Mouse (Mus musculus): Measurements from ENCODE around the gene Arhgap10. TPM values are rescaled to one million over a fixed set of nuclear protein-coding genes. Genes with fewer than 3 reads are reported as not detected.

The Arhgap10 gene
- total and polyA plus RNA-seq, 2 experiments from 2014 or later, result 4.2 to 5.2 TPM

DNA sequence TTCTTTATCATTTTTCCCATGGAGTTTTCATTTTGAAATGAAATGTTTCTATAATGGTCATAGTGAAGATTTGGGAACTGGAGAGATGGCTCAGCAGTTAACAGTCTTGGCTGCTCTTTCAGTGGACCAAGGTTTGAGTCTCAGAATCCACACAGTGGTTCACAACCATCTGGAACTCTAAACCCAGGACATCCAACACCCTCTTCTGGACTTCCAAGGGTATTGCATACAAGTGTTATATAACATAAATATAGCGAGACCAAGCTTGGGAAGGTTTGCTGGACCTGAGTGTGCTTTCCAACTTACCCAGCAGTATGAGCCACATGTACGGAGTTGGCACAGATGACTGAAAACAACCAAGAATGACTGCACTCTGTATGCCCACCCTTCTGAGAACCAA, 7.2 kb upstream of the Arhgap10 start:
- TF ChIP-seq CTCF (IDR thresholded peaks at IDR 0.05; ENCODE audit: low read depth), result 0 out of 2 replicates have a peak, but pooled peaks have one; percentile 4
- H3K9ac ChIP-seq (replicated peaks; ENCODE audit: low read length), result no peak overlapping the region
- no peak for ATAC-seq

DNA sequence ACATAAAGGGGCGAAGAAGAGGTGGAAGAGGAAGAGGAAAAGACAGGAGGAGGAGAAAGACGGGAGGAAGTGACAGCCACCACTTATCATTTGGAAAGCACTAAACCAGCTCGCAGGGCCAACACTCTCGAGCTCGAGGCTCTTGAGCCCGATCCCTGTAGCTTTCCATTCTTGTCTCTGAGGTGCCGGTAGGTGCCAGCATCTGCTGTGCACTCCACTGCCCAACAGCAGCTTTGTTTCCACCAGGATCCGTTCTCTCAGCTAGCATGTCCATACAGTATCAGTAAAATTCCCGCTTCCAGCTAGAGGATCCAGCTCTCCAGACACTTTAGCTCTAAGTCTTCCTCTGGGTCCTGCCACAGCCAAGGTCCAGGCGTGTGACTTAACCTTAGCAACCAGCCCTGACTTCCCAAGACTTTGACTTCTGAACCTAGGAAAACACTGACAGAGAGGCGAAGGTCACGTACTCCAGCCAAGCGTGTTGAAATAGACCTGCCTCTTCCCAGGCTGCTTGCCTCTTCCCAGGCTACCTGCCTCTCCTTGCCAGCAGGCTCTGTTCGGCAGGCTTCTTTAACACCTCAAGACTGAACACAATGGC, 6.4 kb upstream of the Arhgap10 start:
- Histone ChIP-seq H3K36me3 (ENCODE audit: insufficient read depth, low read length) (no peaks in the 10 kb centered on the region), H3K4me3 (ENCODE audit: low read length) (no peak overlapping the region), H3K27me3 (ENCODE audit: insufficient read depth, low read length) (no peaks in the 10 kb centered on the region), H3K4me1 (ENCODE audit: insufficient read depth, low read length) (no peaks in the 10 kb centered on the region), H3K9me3 (ENCODE audit: low read length) (no peaks in the 10 kb centered on the region), H3K9ac (replicated peaks; ENCODE audit: low read length) (no peak overlapping the region), H3K4me2 (ENCODE audit: low read depth, low read length) (no peak overlapping the region), H3K27ac (no peak overlapping the region)
- ATAC-seq (no peak), DNase-seq (ENCODE audit: low spot score) (no peak)
- WGBS, result 79% methylated on average over 14 of the region's 14 CpGs
- no peak for TF ChIP-seq CTCF (IDR thresholded peaks at IDR 0.05; ENCODE audit: low read depth)

More for the DNA sequence above, 7.2 kb upstream of the Arhgap10 start:
- no peaks in the 10 kb centered on the region for H3K27me3 ChIP-seq (ENCODE audit: insufficient read depth, low read length)
- H3K4me3 ChIP-seq (ENCODE audit: low read length), result no peak overlapping the region
- DNase-seq (ENCODE audit: low spot score), result no peak
- H3K4me1 ChIP-seq (ENCODE audit: insufficient read depth, low read length), result no peaks in the 10 kb centered on the region
- WGBS, result 93% methylated on average over 2 of the region's 2 CpGs
- no peaks in the 10 kb centered on the region for H3K9me3 ChIP-seq (ENCODE audit: low read length)
- H3K27ac ChIP-seq, result no peak overlapping the region
- no peak overlapping the region for H3K4me2 ChIP-seq (ENCODE audit: low read depth, low read length)
- no peaks in the 10 kb centered on the region for H3K36me3 ChIP-seq (ENCODE audit: insufficient read depth, low read length)

DNA sequence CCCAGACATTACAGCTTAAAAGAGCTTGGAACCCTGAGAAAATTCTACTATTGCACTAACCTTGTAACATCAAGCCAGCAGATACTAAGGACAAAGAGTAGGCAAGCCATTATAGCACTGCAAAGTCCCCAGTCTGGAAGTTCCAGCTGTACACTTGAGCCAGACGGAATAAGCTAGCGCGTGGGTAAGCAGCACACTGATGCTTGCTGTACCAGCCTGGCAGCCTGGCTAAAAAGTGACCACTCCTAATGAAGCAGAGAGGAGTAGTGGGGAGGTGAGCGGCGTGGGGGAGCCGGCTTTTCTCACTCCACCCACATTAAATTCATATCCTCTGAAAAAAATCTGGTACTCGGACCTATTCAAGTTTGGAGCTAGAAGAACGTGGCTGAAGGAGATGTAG, 5.2 kb upstream of the Arhgap10 start:
- H3K36me3 ChIP-seq (ENCODE audit: insufficient read depth, low read length), result no peaks in the 10 kb centered on the region
- H3K4me3 ChIP-seq (ENCODE audit: low read length), result no peak overlapping the region
- DNase-seq (ENCODE audit: low spot score), result no peak
- no peak for ATAC-seq
- H3K9me3 ChIP-seq (ENCODE audit: low read length), result no peaks in the 10 kb centered on the region
- no peak for TF ChIP-seq CTCF (IDR thresholded peaks at IDR 0.05; ENCODE audit: low read depth)
- WGBS, result 90% methylated on average over 8 of the region's 8 CpGs
- no peak overlapping the region for H3K27ac ChIP-seq
- no peak overlapping the region for H3K4me2 ChIP-seq (ENCODE audit: low read depth, low read length)
- H3K27me3 ChIP-seq (ENCODE audit: insufficient read depth, low read length), result no peaks in the 10 kb centered on the region
- no peaks in the 10 kb centered on the region for H3K4me1 ChIP-seq (ENCODE audit: insufficient read depth, low read length)
- H3K9ac ChIP-seq (replicated peaks; ENCODE audit: low read length), result no peak overlapping the region

DNA sequence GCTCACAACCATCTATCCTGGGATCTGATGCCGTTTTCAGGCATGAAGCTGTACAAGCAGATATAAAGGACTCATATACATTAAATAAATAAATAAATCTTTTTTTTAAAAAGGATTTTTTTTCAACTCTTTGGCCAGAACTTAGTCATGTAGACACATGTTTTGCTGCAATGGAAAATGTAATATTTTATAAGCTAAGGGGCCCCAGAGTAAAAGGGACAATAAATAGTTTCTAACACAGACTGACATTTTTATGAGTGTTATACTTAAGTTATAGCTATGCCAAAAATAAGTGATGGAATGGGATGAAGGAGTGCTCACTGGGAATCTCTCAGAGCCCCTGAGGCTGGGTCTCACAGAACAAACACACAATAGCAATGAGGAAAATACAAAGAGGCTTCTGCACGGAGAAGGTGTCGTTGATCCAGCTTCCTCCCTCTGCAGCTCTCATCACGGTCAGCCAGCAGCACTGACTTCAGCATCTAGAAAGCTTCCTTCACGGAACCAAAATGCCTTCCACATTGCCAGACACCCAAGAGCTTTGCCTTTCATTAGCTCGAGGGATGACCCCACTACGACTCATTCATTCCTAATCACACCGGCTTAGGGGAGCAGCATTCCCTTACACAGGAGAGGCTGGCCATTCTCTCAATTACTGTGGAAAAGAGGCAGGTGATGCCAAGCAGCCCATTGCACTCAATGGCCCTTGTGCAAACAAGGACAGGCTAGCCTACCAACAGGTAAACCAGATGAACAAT, 3.5 kb upstream of the Arhgap10 start:
- no peaks in the 10 kb centered on the region for H3K9me3 ChIP-seq (ENCODE audit: low read length)
- H3K27ac ChIP-seq, result no peak overlapping the region
- TF ChIP-seq CTCF (IDR thresholded peaks at IDR 0.05; ENCODE audit: low read depth), result no peak
- DNase-seq (ENCODE audit: low spot score) (no peak), ATAC-seq (no peak)
- no peak overlapping the region for H3K4me2 ChIP-seq (ENCODE audit: low read depth, low read length)
- H3K4me3 ChIP-seq (ENCODE audit: low read length), result no peak overlapping the region
- WGBS, result 85% methylated on average over 8 of the region's 8 CpGs
- no peak overlapping the region for H3K9ac ChIP-seq (replicated peaks; ENCODE audit: low read length)
- H3K4me1 ChIP-seq (ENCODE audit: insufficient read depth, low read length), result no peaks in the 10 kb centered on the region
- H3K27me3 ChIP-seq (ENCODE audit: insufficient read depth, low read length), result no peaks in the 10 kb centered on the region
- H3K36me3 ChIP-seq (ENCODE audit: insufficient read depth, low read length), result no peaks in the 10 kb centered on the region

DNA sequence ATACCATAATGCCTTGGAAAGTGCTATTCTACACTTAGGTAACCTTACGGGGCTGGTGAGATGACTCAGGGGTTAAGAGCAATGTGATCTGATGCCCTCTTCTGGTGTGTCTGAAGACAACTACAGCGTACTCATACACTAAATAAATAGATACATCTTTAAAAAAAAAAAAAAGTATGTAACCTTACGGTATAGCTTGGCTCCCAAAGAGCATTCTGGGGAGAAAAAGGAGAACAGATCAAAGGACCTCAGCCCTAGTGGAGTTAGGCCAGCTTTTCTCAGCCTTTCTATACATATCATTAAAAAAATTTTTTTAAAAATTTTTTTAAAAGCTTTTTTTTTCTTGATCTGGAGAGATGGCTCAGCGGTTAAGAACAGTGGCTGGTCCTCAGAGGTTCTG, 2.8 kb upstream of the Arhgap10 start:
- no peak for TF ChIP-seq CTCF (IDR thresholded peaks at IDR 0.05; ENCODE audit: low read depth)
- no peaks in the 10 kb centered on the region for H3K36me3 ChIP-seq (ENCODE audit: insufficient read depth, low read length)

DNA sequence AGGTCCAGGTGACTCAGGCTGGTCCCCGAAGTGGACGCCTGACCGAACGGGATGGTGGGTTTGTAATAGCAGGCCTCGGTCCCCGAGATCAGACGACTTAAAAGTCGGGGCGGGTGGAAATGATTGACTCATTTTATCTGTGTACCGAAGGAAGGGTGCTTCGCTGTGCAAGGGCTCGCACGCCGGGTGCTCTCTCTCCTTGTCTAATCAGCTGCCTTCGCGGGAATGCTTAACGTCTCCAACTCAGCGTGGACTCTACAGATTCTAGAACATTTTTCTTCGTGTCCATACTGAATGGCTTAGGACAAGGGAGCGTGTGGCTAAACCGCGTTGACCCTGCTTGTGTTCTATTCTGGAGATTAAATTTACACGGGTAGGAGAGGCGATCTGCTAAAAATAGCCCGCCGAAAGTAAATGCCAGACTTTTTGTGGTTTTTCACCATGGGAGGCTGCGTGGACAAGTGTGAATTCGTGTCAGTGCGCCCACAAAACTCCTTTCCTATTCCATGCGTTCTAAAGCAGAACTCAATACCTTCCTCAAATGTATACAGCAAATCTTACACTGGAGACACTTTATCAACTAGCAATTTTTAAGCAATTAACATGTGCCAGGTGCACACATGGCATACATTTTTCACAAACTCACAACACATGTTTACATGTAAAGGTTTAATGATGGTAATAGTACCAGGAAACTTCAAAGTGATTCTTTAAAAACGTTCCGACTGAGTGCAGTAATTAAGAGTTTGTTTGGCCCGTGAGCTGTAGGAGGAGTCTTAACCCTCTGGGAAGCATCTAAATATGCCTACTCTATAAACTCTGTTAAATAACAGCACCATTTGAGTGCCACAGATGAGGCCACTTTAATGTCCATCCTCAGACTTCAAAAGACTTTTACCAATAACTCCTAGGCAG, 705 bp upstream of the Arhgap10 start:
- Histone ChIP-seq H3K9ac (replicated peaks; ENCODE audit: low read length) (peak overlapping the region; percentile 59), H3K4me3 (ENCODE audit: low read length) (peak overlapping the region; percentile 67), H3K27ac (peak overlapping the region; percentile 56; the same call in 1 of the 2 replicates), H3K9me3 (ENCODE audit: low read length) (no peaks in the 10 kb centered on the region), H3K27me3 (ENCODE audit: insufficient read depth, low read length) (no peaks in the 10 kb centered on the region), H3K4me2 (ENCODE audit: low read depth, low read length) (peak overlapping the region; percentile 88), H3K36me3 (ENCODE audit: insufficient read depth, low read length) (no peaks in the 10 kb centered on the region), H3K4me1 (ENCODE audit: insufficient read depth, low read length) (no peaks in the 10 kb centered on the region)
- DNase-seq (ENCODE audit: low spot score) (peak; percentile 54), ATAC-seq (peak; percentile 56; the same call in 1 of the 2 replicates)
- 6% methylated on average over 33 of the region's 33 CpGs for whole genome bisulfite sequencing
- no peak for TF ChIP-seq CTCF (IDR thresholded peaks at IDR 0.05; ENCODE audit: low read depth)

More for the DNA sequence above, 2.8 kb upstream of the Arhgap10 start:
- DNase-seq (ENCODE audit: low spot score) (no peak), ATAC-seq (no peak)
- H3K4me3 ChIP-seq (ENCODE audit: low read length), result no peak overlapping the region
- H3K4me2 ChIP-seq (ENCODE audit: low read depth, low read length), result no peak overlapping the region
- H3K27me3 ChIP-seq (ENCODE audit: insufficient read depth, low read length), result no peaks in the 10 kb centered on the region
- H3K4me1 ChIP-seq (ENCODE audit: insufficient read depth, low read length), result no peaks in the 10 kb centered on the region
- no peaks in the 10 kb centered on the region for H3K9me3 ChIP-seq (ENCODE audit: low read length)
- H3K27ac ChIP-seq, result no peak overlapping the region
- 95% methylated on average over 4 of the region's 4 CpGs for WGBS
- H3K9ac ChIP-seq (replicated peaks; ENCODE audit: low read length), result no peak overlapping the region
